Mouse (Mus musculus) ES-E14 (cell line): Measurements from ENCODE around the gene Ensa. TPM values are rescaled to one million over a fixed set of nuclear protein-coding genes. Genes with fewer than 3 reads are reported as not detected.
A peak's percentile ranks its signal among the peaks of the same experiment; 100 is the strongest.

ENCODE experiments used
- DNase-seq: peaks from one replicate; pipeline ENCODE4 v3.0.0-alpha.2; 2013; ENCODE audit warnings: low read depth, low spot score
- H3K27ac ChIP-seq: 2 replicates; pipeline ENCODE4 v1.5.1; 2012; ENCODE audit warnings: low read depth, mild to moderate bottlenecking, low read length, moderate library complexity, mixed read lengths; ENCODE audit not compliant: poor library complexity, insufficient read depth, severe bottlenecking
- H3K36me3 ChIP-seq: 2 replicates; pipeline ENCODE4 v1.6.1; 2012; ENCODE audit warnings: mild to moderate bottlenecking, low read length, moderate library complexity, mixed read lengths; ENCODE audit not compliant: control insufficient read depth, poor library complexity, insufficient read depth, severe bottlenecking
- H3K4me1 ChIP-seq, 2 experiments: fragments of 150-350 bp in 1 of 2; sonication (generic) in 1 of 2; 2 replicates each; pipeline ENCODE4 v1.6.1; 2012; ENCODE audit warnings: low read length in 2 of 2, mild to moderate bottlenecking in 1 of 2, mixed read lengths in 1 of 2; ENCODE audit not compliant: control insufficient read depth in 2 of 2, insufficient read depth in 2 of 2, poor library complexity in 1 of 2
- H3K4me3 ChIP-seq, 2 experiments: fragments of 150-350 bp in 1 of 2; sonication (generic) in 1 of 2; 2 replicates each; pipeline ENCODE4 v1.5.1; 2012; ENCODE audit warnings: low read length in 2 of 2, low read depth in 1 of 2, mild to moderate bottlenecking in 1 of 2, mixed read lengths in 1 of 2; ENCODE audit not compliant: insufficient read depth in 1 of 2, poor library complexity in 1 of 2, severe bottlenecking in 1 of 2
- H3K9ac ChIP-seq: 2 replicates; pipeline ENCODE4 v1.6.1; 2012; ENCODE audit warnings: low read depth, mild to moderate bottlenecking, low read length, mixed read lengths; ENCODE audit not compliant: poor library complexity, insufficient read depth, severe bottlenecking
- H3K9me3 ChIP-seq: fragments of 150-350 bp; sonication (generic); 2 replicates; pipeline ENCODE4 v1.6.1; 2012; ENCODE audit warnings: low read depth, mild to moderate bottlenecking, low read length; ENCODE audit not compliant: control insufficient read depth, insufficient read depth
- CHD2 ChIP-seq: IDR thresholded peaks from 2 replicates; pipeline ENCODE4 v1.6.1; 2014; ENCODE audit warnings: mild to moderate bottlenecking, low read depth, low read length, inconsistent platforms
- HCFC1 ChIP-seq: IDR thresholded peaks from 2 replicates; pipeline ENCODE4 v1.6.1; 2012; ENCODE audit warnings: low read length, inconsistent platforms, borderline replicate concordance; ENCODE audit not compliant: insufficient read depth
- MAFK ChIP-seq: IDR thresholded peaks from 2 replicates; pipeline ENCODE4 v1.6.1; 2014; ENCODE audit warnings: mild to moderate bottlenecking, low read depth, low read length, inconsistent platforms; ENCODE audit not compliant: insufficient read depth
- ZC3H11A ChIP-seq: IDR thresholded peaks from 2 replicates; pipeline ENCODE4 v1.6.1; 2012; ENCODE audit warnings: low read depth, mild to moderate bottlenecking, inconsistent platforms, low read length, borderline replicate concordance
- ZNF384 ChIP-seq: IDR thresholded peaks from 2 replicates; pipeline ENCODE4 v1.6.1; 2012; ENCODE audit warnings: low read depth, low read length, inconsistent platforms
- in situ Hi-C, 2 experiments: fragments of 600-800 bp; cut with MboI; formaldehyde crosslinking; loops; one replicate each; pipeline ENCODE4 v1.15.1; 2025; ENCODE audit warnings: low sequenced_read_pairs in 2 of 2, inconsistent platforms in 1 of 2; ENCODE audit not compliant: unreplicated experiment in 2 of 2
- total RNA-seq: library from RNA; depleted of rRNA; stranded (reverse); fragments of 300-350 nt; gene quantifications from 2 replicates; pipeline ENCODE4 v1.2.3, GENCODE M21; 2012

The Ensa gene
- total RNA-seq, 1 experiment = 56.8 TPM

GRCm38 (mm10) chr3:95655437-95655836 is 30.6 kb downstream of the Ensa start:
- H3K9ac ChIP-seq = peak overlapping the region; percentile 17; the same call in 1 of the 2 replicates
- no peak for TF ChIP-seq ZNF384
- TF ChIP-seq CHD2 = no peak
- no peak for TF ChIP-seq ZC3H11A
- no peak for TF ChIP-seq MAFK
- TF ChIP-seq HCFC1 = no peak
- in situ Hi-C loops = no loop called here
- H3K4me1 ChIP-seq = peaks cover 12 to 23% of the 10 kb centered on the region in 2 experiments; a peak in 3 of 4 replicates
- no peak overlapping the region for H3K4me3 ChIP-seq
- DNase-seq = no peak
- H3K36me3 ChIP-seq = peaks cover 15% of the 10 kb centered on the region
- H3K27ac ChIP-seq = peak overlapping the region; percentile 81
- no peaks in the 10 kb centered on the region for H3K9me3 ChIP-seq

- Histone ChIP-seq H3K4me3 (peak overlapping the region in 1 of 2 experiments; percentile 97; a peak in 1 of 4 replicates), H3K36me3 (peaks cover 28% of the 10 kb centered on the region), H3K4me1 (peaks cover 6 to 16% of the 10 kb centered on the region in 2 experiments; a peak in 3 of 4 replicates), H3K27ac (peak overlapping the region; percentile 81; the same call in 1 of the 2 replicates), H3K9me3 (no peaks in the 10 kb centered on the region), H3K9ac (peak overlapping the region; percentile 80)
- TF ChIP-seq CHD2 (no peak), MAFK (no peak), ZC3H11A (no peak), ZNF384 (no peak)
- in situ Hi-C loops = no loop called here
- no peak for DNase-seq
These were observed 32.3 kb downstream of the Ensa start for GRCm38 (mm10) chr3:95657108-95657507.

GRCm38 (mm10) chr3:95657711-95658110 is 32.9 kb downstream of the Ensa start:
- no peaks in the 10 kb centered on the region for H3K9me3 ChIP-seq
- peak overlapping the region; percentile 81; the same call in 1 of the 2 replicates for H3K27ac ChIP-seq
- in situ Hi-C loops = no loop called here
- H3K9ac ChIP-seq = peak overlapping the region; percentile 80
- no peak for TF ChIP-seq ZC3H11A
- no peak for TF ChIP-seq ZNF384
- TF ChIP-seq MAFK = no peak
- no peak for TF ChIP-seq CHD2
- TF ChIP-seq HCFC1 = no peak
- peak overlapping the region; percentile 74 to 97 for H3K4me3 ChIP-seq
- no peak for DNase-seq
- peaks cover 31% of the 10 kb centered on the region for H3K36me3 ChIP-seq
- peaks cover 4 to 16% of the 10 kb centered on the region in 2 experiments; a peak in 3 of 4 replicates for H3K4me1 ChIP-seq

DNA sequence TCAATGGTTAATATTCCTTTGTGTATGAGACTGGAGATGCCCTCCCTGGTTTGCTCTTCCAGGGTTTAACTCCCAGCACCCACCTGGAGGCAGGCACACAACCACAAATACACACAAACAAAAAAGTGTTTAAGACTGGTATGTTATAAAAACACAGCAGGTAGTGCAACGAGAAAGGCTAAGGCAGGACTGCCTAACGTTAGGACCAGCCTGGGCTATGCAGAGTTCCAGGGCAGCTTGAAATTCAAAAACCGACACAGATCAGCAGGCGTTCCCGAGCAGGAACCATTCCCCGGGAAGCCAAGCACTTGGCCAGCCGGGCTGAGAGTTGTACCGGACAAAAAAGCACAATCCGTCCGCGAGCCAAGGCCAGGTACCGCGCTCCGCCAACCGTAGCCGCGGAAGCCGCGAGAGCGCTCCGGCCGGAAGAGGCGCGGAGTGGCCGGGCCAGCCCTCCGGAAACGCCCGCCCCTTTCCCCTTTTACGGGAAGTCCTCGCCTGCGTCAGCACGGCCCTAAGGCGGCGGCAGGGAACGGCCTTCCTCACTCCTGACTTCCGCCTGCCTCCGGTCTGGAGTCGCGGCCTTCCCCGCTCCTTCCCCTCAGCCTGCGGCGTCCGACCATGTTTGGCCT is 33.6 kb downstream of the Ensa start, which contains the start of gene Mcl1:
Gene Mcl1, plus strand, starts transcription at position 553 of the 632 bp plus-strand sequence.
- peak within 1 kb of the TSS; percentile 74 to 97 for H3K4me3 ChIP-seq
- peaks cover 4 to 16% of the 10 kb centered on the region in 2 experiments; a peak in 3 of 4 replicates for H3K4me1 ChIP-seq
- no peak for DNase-seq
- TF ChIP-seq MAFK (no peak), ZNF384 (no peak), ZC3H11A (no peak), HCFC1 (peak; percentile 64), CHD2 (no peak; the same call in 1 of the 2 replicates)
- H3K9me3 ChIP-seq = no peaks in the 10 kb centered on the region
- peaks cover 32% of the 10 kb centered on the region for H3K36me3 ChIP-seq
- H3K27ac ChIP-seq = peak within 1 kb of the TSS; percentile 97
- H3K9ac ChIP-seq = peak within 1 kb of the TSS; percentile 98
- in situ Hi-C loops = no loop called here
